Mouse (Mus musculus): ENCODE data around the gene Rps8. TPM values are rescaled to one million over a fixed set of nuclear protein-coding genes. Genes with fewer than 3 reads are reported as not detected.

Gene Rps8
- total and polyA plus RNA-seq, 3 experiments = 1,480 to 5,379 (median 2,191) TPM

- Histone ChIP-seq H3K9me3 (replicated peaks; ENCODE audit: low read length) (no peaks in the 10 kb centered on the region), H3K4me3 (replicated peaks in 1 of 3; ENCODE audit: low read depth in 2 of 3, low read length in 2 of 3, poor library complexity in 1 of 3) (no peak overlapping the region), H3K4me1 (ENCODE audit: control insufficient read depth in 1 of 2, insufficient read depth in 2 of 2) (peaks cover 2 to 17% of the 10 kb centered on the region in 2 experiments; a peak in 3 of 4 replicates), H3K36me3 (replicated peaks in 1 of 2; ENCODE audit: control insufficient read depth in 1 of 2, insufficient read depth in 1 of 2, low read length in 1 of 2) (no peaks in the 10 kb centered on the region), H3K27me3 (replicated peaks) (no peaks in the 10 kb centered on the region), H3K27ac (ENCODE audit: insufficient read depth, low read depth) (no peak overlapping the region), H3K79me2 (replicated peaks; ENCODE audit: control insufficient read depth, extremely low read depth, insufficient read depth, poor library complexity, severe bottlenecking) (no peaks in the 10 kb centered on the region), H3K9ac (ENCODE audit: insufficient read depth, low read depth) (no peak overlapping the region), H3K4me2 (ENCODE audit: insufficient read depth, low read depth, poor library complexity, severe bottlenecking) (no peak overlapping the region)
- no peak for DNase-seq (ENCODE audit: extremely low read depth)
- in situ Hi-C loops (cut with MboI; ENCODE audit: low pct_ligation_motif_present, low pct_unique_long_range_greater_than_20kb, low sequenced_read_pairs) = no loop called here
- dilution Hi-C loops (cut with MboI; ENCODE audit: extremely low pct_ligation_motif_present, extremely low pct_unique_long_range_greater_than_20kb, low sequenced_read_pairs) = no loop called here
- TF ChIP-seq JUND (conservative IDR thresholded peaks at IDR 0.05; ENCODE audit: low read depth, low read length) (no peak), MYC (IDR thresholded peaks at IDR 0.05; ENCODE audit: low read depth, low read length) (no peak), EP300 (IDR thresholded peaks at IDR 0.05; ENCODE audit: low read length) (no peak), SIN3A (IDR thresholded peaks at IDR 0.05; ENCODE audit: low read length) (no peak), SMC3 (IDR thresholded peaks at IDR 0.05; ENCODE audit: low read depth, low read length) (no peak), MAFK (IDR thresholded peaks at IDR 0.05; ENCODE audit: insufficient replicate concordance, low read length) (no peak), ZKSCAN1 (IDR thresholded peaks at IDR 0.05; ENCODE audit: borderline replicate concordance, low read depth, low read length) (no peak), ELF1 (IDR thresholded peaks at IDR 0.05; ENCODE audit: low read depth, low read length) (no peak), IRF4 (IDR thresholded peaks at IDR 0.05; ENCODE audit: low read depth, low read length) (no peak), TCF12 (IDR thresholded peaks at IDR 0.05; ENCODE audit: low read depth, low read length) (no peak), RCOR1 (conservative IDR thresholded peaks at IDR 0.05; ENCODE audit: low read depth, low read length) (no peak), E2F4 (IDR thresholded peaks at IDR 0.05; ENCODE audit: insufficient replicate concordance, low read depth, low read length) (no peak), CHD2 (IDR thresholded peaks at IDR 0.05; ENCODE audit: low read length) (no peak), GABPA (IDR thresholded peaks at IDR 0.05; ENCODE audit: insufficient replicate concordance, low read depth, low read length) (no peak), KAT2A (IDR thresholded peaks at IDR 0.05; ENCODE audit: insufficient replicate concordance, low read length) (no peak)
Observed at GRCm38 (mm10) chr4:117190660-117191059, 34.6 kb upstream of the Rps8 start.

DNA sequence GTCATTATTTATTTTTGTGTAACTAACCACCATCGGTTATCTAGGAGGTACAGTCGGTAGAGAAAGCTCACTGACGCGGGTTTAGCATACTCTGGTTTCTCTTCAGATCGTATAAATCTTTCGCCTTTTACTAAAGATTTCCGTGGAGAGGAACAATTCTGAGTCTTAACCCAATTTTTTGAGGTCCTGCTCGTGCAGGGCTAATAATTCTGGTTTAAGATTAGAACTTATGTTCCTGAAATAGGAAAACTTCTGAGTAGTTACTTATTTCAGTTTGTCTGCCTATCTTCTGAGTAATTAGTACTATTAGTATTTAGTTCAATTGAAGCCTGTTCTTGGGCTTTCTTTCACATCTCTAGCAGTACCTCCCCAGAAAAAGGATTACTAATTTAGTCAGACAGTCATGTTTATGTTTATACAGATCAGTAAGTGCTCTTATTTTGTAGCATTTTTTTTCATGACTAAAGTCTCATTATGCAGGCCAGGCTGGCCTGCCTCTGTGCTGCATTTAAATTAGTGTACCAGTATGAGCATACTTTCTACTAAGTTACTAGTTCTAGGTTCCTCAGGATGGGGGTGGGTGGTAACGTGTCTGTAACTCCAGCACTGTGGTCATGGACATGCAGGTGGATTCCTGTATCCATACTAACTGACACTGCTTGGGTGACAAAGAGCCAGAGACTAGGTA lies 34.0 kb upstream of the Rps8 start:
- H3K4me3 ChIP-seq (replicated peaks in 1 of 3; ENCODE audit: low read depth in 2 of 3, low read length in 2 of 3, poor library complexity in 1 of 3) = no peak overlapping the region
- peaks cover 2 to 17% of the 10 kb centered on the region in 2 experiments; a peak in 3 of 4 replicates for H3K4me1 ChIP-seq (ENCODE audit: control insufficient read depth in 1 of 2, insufficient read depth in 2 of 2)
- H3K9me3 ChIP-seq (replicated peaks; ENCODE audit: low read length) = no peaks in the 10 kb centered on the region
- 0 out of 2 replicates have a peak overlapping the region, but pooled peaks have one; percentile 37 for H3K9ac ChIP-seq (ENCODE audit: insufficient read depth, low read depth)
- H3K36me3 ChIP-seq (replicated peaks in 1 of 2; ENCODE audit: control insufficient read depth in 1 of 2, insufficient read depth in 1 of 2, low read length in 1 of 2) = no peaks in the 10 kb centered on the region
- H3K79me2 ChIP-seq (replicated peaks; ENCODE audit: control insufficient read depth, extremely low read depth, insufficient read depth, poor library complexity, severe bottlenecking) = no peaks in the 10 kb centered on the region
- H3K27me3 ChIP-seq (replicated peaks) = no peaks in the 10 kb centered on the region
- dilution Hi-C loops (cut with MboI; ENCODE audit: extremely low pct_ligation_motif_present, extremely low pct_unique_long_range_greater_than_20kb, low sequenced_read_pairs) (no loop called here), in situ Hi-C loops (cut with MboI; ENCODE audit: low pct_ligation_motif_present, low pct_unique_long_range_greater_than_20kb, low sequenced_read_pairs) (no loop called here)
- H3K4me2 ChIP-seq (ENCODE audit: insufficient read depth, low read depth, poor library complexity, severe bottlenecking) = peak overlapping the region; percentile 3; the same call in 1 of the 2 replicates
- DNase-seq (ENCODE audit: extremely low read depth) = peak; percentile 97
- peak overlapping the region; percentile 39; the same call in 1 of the 2 replicates for H3K27ac ChIP-seq (ENCODE audit: insufficient read depth, low read depth)
- no peak; the same call in 1 of the 2 replicates for TF ChIP-seq ZC3H11A (IDR thresholded peaks at IDR 0.05; ENCODE audit: low read depth, low read length)
- TF ChIP-seq POLR2AphosphoS2 (IDR thresholded peaks at IDR 0.05; ENCODE audit: low read depth, low read length) = peak; percentile 100
- TF ChIP-seq CTCF (conservative IDR thresholded peaks at IDR 0.05 in 1 of 2, IDR thresholded peaks at IDR 0.05 in 1 of 2; ENCODE audit: low read depth in 2 of 2, low read length in 2 of 2) = no peak
- TF ChIP-seq MEF2A (IDR thresholded peaks at IDR 0.05; ENCODE audit: borderline replicate concordance, low read depth, low read length) = peak; percentile 78; the same call in 1 of the 2 replicates
- no peak for TF ChIP-seq PAX5 (IDR thresholded peaks at IDR 0.05; ENCODE audit: low read length)
- peak; percentile 49 for TF ChIP-seq JUND (conservative IDR thresholded peaks at IDR 0.05; ENCODE audit: low read depth, low read length)
- no peak for TF ChIP-seq CHD1 (IDR thresholded peaks at IDR 0.05; ENCODE audit: low read depth, low read length)
- peak; percentile 98 for TF ChIP-seq NELFE (IDR thresholded peaks at IDR 0.05; ENCODE audit: low read depth, low read length)
- TF ChIP-seq ZMIZ1 (IDR thresholded peaks at IDR 0.05; ENCODE audit: low read depth, low read length) = peak; percentile 100
- TF ChIP-seq NRF1 (IDR thresholded peaks at IDR 0.05; ENCODE audit: low read depth, low read length) = peak; percentile 29; the same call in 1 of the 2 replicates
- peak; percentile 96 for TF ChIP-seq ETS1 (conservative IDR thresholded peaks at IDR 0.05; ENCODE audit: low read depth, low read length)
- peak; percentile 34 for TF ChIP-seq SMC3 (IDR thresholded peaks at IDR 0.05; ENCODE audit: low read depth, low read length)
- peak; percentile 91 for TF ChIP-seq ZNF384 (IDR thresholded peaks at IDR 0.05; ENCODE audit: low read depth, low read length)
- peak; percentile 50; the same call in 1 of the 2 replicates for TF ChIP-seq USF2 (conservative IDR thresholded peaks at IDR 0.05; ENCODE audit: low read depth, low read length)
- peak; percentile 70; the same call in 1 of the 2 replicates for TF ChIP-seq IRF4 (IDR thresholded peaks at IDR 0.05; ENCODE audit: low read depth, low read length)
- TF ChIP-seq EP300 (IDR thresholded peaks at IDR 0.05; ENCODE audit: low read length) = no peak
- TF ChIP-seq MYC (IDR thresholded peaks at IDR 0.05; ENCODE audit: low read depth, low read length) = 0 out of 2 replicates have a peak, but pooled peaks have one; percentile 63
- peak; percentile 78 for TF ChIP-seq HCFC1 (IDR thresholded peaks at IDR 0.05; ENCODE audit: low read depth, low read length)
- peak; percentile 73; the same call in 1 of the 2 replicates for TF ChIP-seq SIN3A (IDR thresholded peaks at IDR 0.05; ENCODE audit: low read length)
- peak; percentile 92 for TF ChIP-seq E2F4 (IDR thresholded peaks at IDR 0.05; ENCODE audit: insufficient replicate concordance, low read depth, low read length)
- peak; percentile 78; the same call in 1 of the 2 replicates for TF ChIP-seq MAFK (IDR thresholded peaks at IDR 0.05; ENCODE audit: insufficient replicate concordance, low read length)
- peak; percentile 85; the same call in 1 of the 2 replicates for TF ChIP-seq TCF12 (IDR thresholded peaks at IDR 0.05; ENCODE audit: low read depth, low read length)
- TF ChIP-seq UBTF (IDR thresholded peaks at IDR 0.05; ENCODE audit: low read depth, low read length) = no peak
